Mouse (Mus musculus) lung, postnatal 0 days (tissue): ENCODE data around the gene Clip4.

Experiments
- CTCF ChIP-seq: IDR thresholded peaks from 2 replicates; pipeline ENCODE4 v1.5.1; 2016; ENCODE audit warnings: antibody characterized with exemption, mild to moderate bottlenecking
- EP300 ChIP-seq: IDR thresholded peaks from 2 replicates; pipeline ENCODE4 v1.6.1; 2016; ENCODE audit warnings: antibody characterized with exemption, mild to moderate bottlenecking, control low read depth

GRCm38 (mm10) chr17:71865437-71865836 lies 97.2 kb downstream of the Clip4 start:
- TF ChIP-seq CTCF (no peak), EP300 (no peak)
